Mouse (Mus musculus): ENCODE data around the gene Rdm1. TPM values are rescaled to one million over a fixed set of nuclear protein-coding genes. Genes with fewer than 3 reads are reported as not detected.
"Not testable (repeated sequence)": the region's sequence is repeated elsewhere in the genome, so short reads cannot be mapped to it uniquely, and the experiment has no call there.

The Rdm1 gene
- polyA plus RNA-seq, 1 experiment from 2014 or later, result 9.4 TPM

DNA sequence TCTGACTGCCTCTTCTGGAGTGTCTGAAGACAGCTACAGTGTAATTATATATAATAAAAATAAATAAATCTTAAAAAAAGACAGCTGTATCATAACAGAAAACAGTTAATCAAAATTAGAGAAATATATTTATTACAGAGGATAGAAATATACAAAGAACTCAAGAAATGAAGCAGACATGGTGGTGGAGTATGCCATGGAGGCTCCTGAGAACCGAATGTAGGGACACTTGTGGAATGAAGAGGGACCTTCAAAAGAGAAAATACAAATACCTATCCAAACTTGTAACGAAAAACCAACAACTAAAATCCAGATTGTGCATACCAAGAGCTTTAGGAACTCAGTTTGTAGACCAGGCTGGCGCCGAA, 18.0 kb downstream of the Rdm1 start:
- not testable (repeated sequence) for H3K9ac ChIP-seq (replicated peaks; ENCODE audit: low read depth, low read length); H3K4me1 ChIP-seq (ENCODE audit: control insufficient read depth, insufficient read depth, low read length); H3K4me3 ChIP-seq (ENCODE audit: low read depth, low read length); H3K36me3 ChIP-seq (ENCODE audit: control insufficient read depth, insufficient read depth, low read length); H3K27me3 ChIP-seq (ENCODE audit: control insufficient read depth, insufficient read depth, low read length); H3K9me3 ChIP-seq (ENCODE audit: control insufficient read depth, low read length); H3K4me2 ChIP-seq (ENCODE audit: low read depth, low read length); ATAC-seq (ENCODE audit: low read depth)
- peak overlapping the region; percentile 52 for H3K27ac ChIP-seq (ENCODE audit: low read depth, low read length)
- 5% methylated on average over 4 of the region's 4 CpGs for WGBS

DNA sequence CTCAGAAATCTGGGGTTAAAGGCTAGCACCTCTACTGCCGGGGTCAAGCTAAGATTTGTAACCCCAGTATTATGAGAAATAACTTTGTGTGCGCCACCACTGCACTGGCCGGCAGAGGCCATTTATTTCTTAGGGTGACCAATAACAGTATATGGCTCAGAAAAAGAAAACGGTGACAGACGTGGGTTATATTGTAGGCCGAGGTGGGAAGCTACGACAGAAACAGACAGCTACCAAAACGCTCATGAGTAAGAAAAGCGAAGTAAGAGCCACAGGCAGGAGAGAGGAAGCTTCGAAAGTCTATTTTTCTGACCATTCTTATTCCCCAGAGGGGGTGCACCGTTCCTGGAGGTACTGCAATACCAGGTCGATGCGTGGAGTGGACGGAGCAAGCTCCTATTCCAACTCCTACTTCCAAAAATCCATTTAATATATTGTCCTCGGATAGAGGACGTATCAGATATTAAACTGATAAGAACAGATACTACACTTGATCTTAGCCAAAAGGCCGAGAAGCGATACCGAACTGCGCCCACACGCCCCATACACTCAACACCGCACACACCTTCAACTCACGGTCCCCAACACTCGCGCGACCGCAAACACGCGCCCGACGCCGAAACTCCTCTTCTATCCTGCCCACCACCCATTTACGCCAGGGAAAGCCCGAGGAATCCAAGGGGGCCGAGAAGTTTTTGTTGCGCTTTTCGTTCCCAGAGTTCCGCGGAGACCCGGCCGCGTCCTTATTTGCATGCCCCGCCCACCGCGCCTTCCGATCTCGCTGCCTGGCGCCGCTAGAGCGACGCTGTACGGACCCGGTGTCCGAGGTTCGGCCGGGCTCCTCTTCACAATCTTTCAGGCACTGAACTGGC, 18.7 kb downstream of the Rdm1 start:
- not testable (repeated sequence) for H3K9me3 ChIP-seq (ENCODE audit: control insufficient read depth, low read length); H3K36me3 ChIP-seq (ENCODE audit: control insufficient read depth, insufficient read depth, low read length); H3K4me1 ChIP-seq (ENCODE audit: control insufficient read depth, insufficient read depth, low read length); H3K27me3 ChIP-seq (ENCODE audit: control insufficient read depth, insufficient read depth, low read length)
- peak overlapping the region; percentile 41; the same call in 1 of the 2 replicates for H3K4me2 ChIP-seq (ENCODE audit: low read depth, low read length)
- peak overlapping the region; percentile 18 for H3K4me3 ChIP-seq (ENCODE audit: low read depth, low read length)
- H3K9ac ChIP-seq (replicated peaks; ENCODE audit: low read depth, low read length), result peak overlapping the region; percentile 59
- peak overlapping the region; percentile 89 for H3K27ac ChIP-seq (ENCODE audit: low read depth, low read length)
- ATAC-seq (ENCODE audit: low read depth), result peak; percentile 88
- WGBS, result under 1% methylated on average over 43 of the region's 56 CpGs

DNA sequence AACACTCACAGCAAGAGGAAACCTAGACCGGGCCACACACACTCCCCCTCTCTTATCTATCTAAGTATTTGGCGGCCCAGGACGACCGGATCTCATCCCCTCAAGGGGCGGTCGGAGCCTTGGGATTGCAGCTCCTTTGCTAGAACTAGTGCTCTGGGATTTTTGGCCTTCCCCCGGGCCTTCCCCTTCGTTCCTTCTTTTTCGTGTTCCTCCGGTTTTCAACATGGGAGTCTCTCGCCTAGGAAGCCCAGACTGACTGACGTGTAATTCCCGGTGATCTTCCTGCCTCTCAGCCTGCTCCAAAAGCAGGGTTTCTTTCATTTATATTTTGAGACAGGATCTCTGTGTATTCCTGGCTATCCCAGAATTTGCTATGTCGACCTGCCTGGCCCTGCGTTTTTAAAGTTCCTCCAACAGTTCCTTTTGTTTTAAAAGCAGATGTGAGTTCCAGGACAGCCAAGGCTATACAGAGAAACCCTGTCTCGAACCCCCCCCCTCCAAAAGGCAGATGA, 19.3 kb downstream of the Rdm1 start:
- not testable (repeated sequence) for H3K4me1 ChIP-seq (ENCODE audit: control insufficient read depth, insufficient read depth, low read length); H3K36me3 ChIP-seq (ENCODE audit: control insufficient read depth, insufficient read depth, low read length); H3K9me3 ChIP-seq (ENCODE audit: control insufficient read depth, low read length); H3K27me3 ChIP-seq (ENCODE audit: control insufficient read depth, insufficient read depth, low read length); ATAC-seq (ENCODE audit: low read depth)
- Histone ChIP-seq H3K9ac (replicated peaks; ENCODE audit: low read depth, low read length) (peak overlapping the region; percentile 59), H3K27ac (ENCODE audit: low read depth, low read length) (peak overlapping the region; percentile 89), H3K4me2 (ENCODE audit: low read depth, low read length) (peak overlapping the region; percentile 41; the same call in 1 of the 2 replicates), H3K4me3 (ENCODE audit: low read depth, low read length) (peak overlapping the region; percentile 18)
- 17% methylated on average over 15 of the region's 16 CpGs for WGBS

DNA sequence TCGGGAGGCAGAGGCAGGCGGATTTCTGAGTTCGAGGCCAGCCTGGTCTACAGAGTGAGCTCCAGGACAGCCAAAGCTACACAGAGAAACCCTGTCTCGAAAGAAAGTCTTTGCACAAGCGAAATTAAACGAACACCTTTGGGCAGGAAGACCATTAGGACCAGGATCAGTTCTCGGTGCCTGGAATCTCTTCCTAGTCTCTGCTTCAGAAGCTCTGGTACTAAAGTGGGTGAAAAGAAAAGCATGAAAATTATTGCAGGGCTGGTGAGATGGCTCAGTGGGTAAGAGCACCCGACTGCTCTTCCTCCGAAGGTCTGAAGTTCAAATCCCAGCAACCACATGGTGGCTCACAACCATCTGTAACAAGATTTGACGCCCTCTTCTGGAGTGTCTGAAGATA, 20.1 kb downstream of the Rdm1 start:
- H3K9ac ChIP-seq (replicated peaks; ENCODE audit: low read depth, low read length); H3K4me3 ChIP-seq (ENCODE audit: low read depth, low read length); H3K4me2 ChIP-seq (ENCODE audit: low read depth, low read length); H3K27me3 ChIP-seq (ENCODE audit: control insufficient read depth, insufficient read depth, low read length); H3K4me1 ChIP-seq (ENCODE audit: control insufficient read depth, insufficient read depth, low read length); H3K9me3 ChIP-seq (ENCODE audit: control insufficient read depth, low read length); ATAC-seq (ENCODE audit: low read depth); H3K27ac ChIP-seq (ENCODE audit: low read depth, low read length); H3K36me3 ChIP-seq (ENCODE audit: control insufficient read depth, insufficient read depth, low read length): not testable (repeated sequence)
- WGBS, result 96% methylated on average over 10 of the region's 10 CpGs

- no peaks in the 10 kb centered on the region for H3K27me3 ChIP-seq (ENCODE audit: control insufficient read depth, insufficient read depth, low read length)
- H3K36me3 ChIP-seq (ENCODE audit: control insufficient read depth, insufficient read depth, low read length), result no peaks in the 10 kb centered on the region
- no peaks in the 10 kb centered on the region for H3K9me3 ChIP-seq (ENCODE audit: control insufficient read depth, low read length)
- H3K4me2 ChIP-seq (ENCODE audit: low read depth, low read length), result no peak overlapping the region
- no peak overlapping the region for H3K27ac ChIP-seq (ENCODE audit: low read depth, low read length)
- no peak for ATAC-seq (ENCODE audit: low read depth)
- no peaks in the 10 kb centered on the region for H3K4me1 ChIP-seq (ENCODE audit: control insufficient read depth, insufficient read depth, low read length)
- 85% methylated on average over 4 of the region's 4 CpGs for WGBS
- H3K4me3 ChIP-seq (ENCODE audit: low read depth, low read length), result no peak overlapping the region
- no peak overlapping the region for H3K9ac ChIP-seq (replicated peaks; ENCODE audit: low read depth, low read length)
These were observed 29.4 kb downstream of the Rdm1 start for GRCm38 (mm10) chr11:101656356-101656755.

GRCm38 (mm10) chr11:101657528-101657885, 30.5 kb downstream of the Rdm1 start:
- Histone ChIP-seq H3K4me1 (ENCODE audit: control insufficient read depth, insufficient read depth, low read length) (no peaks in the 10 kb centered on the region), H3K4me3 (ENCODE audit: low read depth, low read length) (peak overlapping the region; percentile 24), H3K27me3 (ENCODE audit: control insufficient read depth, insufficient read depth, low read length) (no peaks in the 10 kb centered on the region), H3K4me2 (ENCODE audit: low read depth, low read length) (peak overlapping the region; percentile 50), H3K9me3 (ENCODE audit: control insufficient read depth, low read length) (no peaks in the 10 kb centered on the region), H3K9ac (replicated peaks; ENCODE audit: low read depth, low read length) (peak overlapping the region; percentile 70; the same call in 1 of the 2 replicates), H3K36me3 (ENCODE audit: control insufficient read depth, insufficient read depth, low read length) (no peaks in the 10 kb centered on the region), H3K27ac (ENCODE audit: low read depth, low read length) (peak overlapping the region; percentile 98)
- WGBS, result 5% methylated on average over 3 of the region's 3 CpGs
- ATAC-seq (ENCODE audit: low read depth), result peak; percentile 53

- H3K27ac ChIP-seq (ENCODE audit: low read depth, low read length), result peak overlapping the region; percentile 98
- not testable (repeated sequence) for H3K4me1 ChIP-seq (ENCODE audit: control insufficient read depth, insufficient read depth, low read length)
- 0% methylated on average over 37 of the region's 40 CpGs for WGBS
These were observed 31.1 kb downstream of the Rdm1 start for GRCm38 (mm10) chr11:101657886-101658750.

DNA sequence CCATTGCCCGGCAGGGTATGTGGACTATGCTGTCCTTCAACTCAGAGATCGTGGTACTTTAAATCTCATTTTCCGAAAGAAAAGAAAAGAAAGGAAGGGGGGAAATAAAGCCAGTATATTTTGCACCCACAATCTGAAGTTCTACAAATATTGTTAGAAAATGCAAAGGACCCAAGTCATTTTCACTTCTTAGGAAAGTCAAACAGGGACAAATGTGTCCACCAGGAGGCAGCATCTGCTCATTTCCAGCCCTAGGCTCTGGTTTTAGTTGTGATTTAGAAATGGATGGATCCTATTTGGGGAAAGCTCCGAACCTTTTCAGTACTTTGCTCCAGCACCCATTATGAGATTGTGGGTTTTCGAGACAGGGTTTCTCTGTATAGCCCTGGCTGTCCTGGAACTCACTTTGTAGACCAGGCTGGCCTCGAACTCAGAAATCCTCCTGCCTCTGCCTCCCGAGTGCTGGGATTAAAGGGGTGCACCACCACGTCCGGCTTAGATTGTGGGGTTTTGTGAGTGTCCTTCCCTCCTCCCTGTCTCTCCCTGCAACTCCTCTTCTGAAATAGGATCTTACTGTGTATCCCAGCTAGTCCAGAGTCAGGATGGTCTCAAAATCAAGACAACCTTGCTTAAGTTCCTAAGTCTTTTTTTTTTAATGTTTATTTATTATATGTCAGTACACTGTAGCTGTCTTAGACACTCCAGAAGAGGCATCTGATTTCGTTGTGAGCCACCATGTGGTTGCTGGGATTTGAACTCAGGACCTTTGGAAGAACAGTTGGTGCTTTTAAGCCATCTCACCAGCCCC, 32.0 kb downstream of the Rdm1 start:
- H3K4me1 ChIP-seq (ENCODE audit: control insufficient read depth, insufficient read depth, low read length), result no peaks in the 10 kb centered on the region
- no peaks in the 10 kb centered on the region for H3K27me3 ChIP-seq (ENCODE audit: control insufficient read depth, insufficient read depth, low read length)
- ATAC-seq (ENCODE audit: low read depth), result 0 out of 2 replicates have a peak, but pooled peaks have one; percentile 12
- no peaks in the 10 kb centered on the region for H3K36me3 ChIP-seq (ENCODE audit: control insufficient read depth, insufficient read depth, low read length)
- WGBS, result 40% methylated on average over 10 of the region's 10 CpGs
- no peak overlapping the region for H3K4me2 ChIP-seq (ENCODE audit: low read depth, low read length)
- no peaks in the 10 kb centered on the region for H3K9me3 ChIP-seq (ENCODE audit: control insufficient read depth, low read length)
- no peak overlapping the region for H3K4me3 ChIP-seq (ENCODE audit: low read depth, low read length)
- peak overlapping the region; percentile 34; the same call in 1 of the 2 replicates for H3K27ac ChIP-seq (ENCODE audit: low read depth, low read length)
- no peak overlapping the region for H3K9ac ChIP-seq (replicated peaks; ENCODE audit: low read depth, low read length)

More at GRCm38 (mm10) chr11:101657886-101658750, 31.1 kb downstream of the Rdm1 start:
- H3K27me3 ChIP-seq (ENCODE audit: control insufficient read depth, insufficient read depth, low read length); H3K9me3 ChIP-seq (ENCODE audit: control insufficient read depth, low read length); H3K36me3 ChIP-seq (ENCODE audit: control insufficient read depth, insufficient read depth, low read length): not testable (repeated sequence)
- H3K4me2 ChIP-seq (ENCODE audit: low read depth, low read length), result peak overlapping the region; percentile 50
- peak overlapping the region; percentile 70; the same call in 1 of the 2 replicates for H3K9ac ChIP-seq (replicated peaks; ENCODE audit: low read depth, low read length)
- peak; percentile 90 for ATAC-seq (ENCODE audit: low read depth)
- peak overlapping the region; percentile 24 for H3K4me3 ChIP-seq (ENCODE audit: low read depth, low read length)
